Mouse (Mus musculus) thymus, postnatal 10 days (tissue): Measurements from ENCODE around the gene Krt71.

ENCODE experiments used
- DNase-seq, 2 experiments: peaks; one replicate each; pipeline ENCODE4 v3.0.0; 2021; ENCODE audit warnings: low spot score in 2 of 2

Gene Krt71

DNA sequence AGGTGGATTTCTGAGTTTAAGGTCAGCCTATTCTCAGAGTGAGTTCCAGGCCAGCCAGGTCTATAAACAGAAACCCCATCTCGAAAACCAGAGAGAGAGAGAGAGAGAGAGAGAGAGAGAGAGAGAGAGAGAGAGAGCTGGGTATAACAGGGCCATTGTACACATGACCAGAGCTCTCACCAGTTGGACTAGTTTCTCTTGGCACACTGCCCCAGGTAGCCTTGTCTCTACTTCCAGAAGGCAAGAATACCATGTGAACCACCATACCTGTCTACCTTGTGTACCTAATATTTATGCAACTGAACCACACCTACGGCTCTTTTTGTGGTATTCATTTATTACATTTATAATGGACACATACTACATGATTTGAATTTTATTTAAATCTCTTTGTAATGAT is 54.7 kb downstream of the Krt71 start:
- DNase-seq: no peak
